Mouse (Mus musculus) E14TG2a.4 (cell line): Measurements from ENCODE around the gene Dok3.

Source experiments
- H3K27me3 ChIP-seq: 2 replicates; pipeline ENCODE4 v1.6.1; 2014; ENCODE audit warnings: low read length, control low read depth; ENCODE audit not compliant: insufficient read depth
- H3K36me3 ChIP-seq: 2 replicates; pipeline ENCODE4 v1.6.1; 2014; ENCODE audit warnings: low read length, control low read depth; ENCODE audit not compliant: insufficient read depth
- H3K4me1 ChIP-seq: replicated peaks from 2 replicates; pipeline ENCODE4 v1.6.1; 2014; ENCODE audit warnings: low read depth, low read length, control low read depth
- H3K4me3 ChIP-seq: replicated peaks from 2 replicates; pipeline ENCODE4 v1.5.1; 2014; ENCODE audit warnings: mild to moderate bottlenecking, low read length
- H3K9me3 ChIP-seq: 2 replicates; pipeline ENCODE4 v1.6.1; 2014; ENCODE audit warnings: low read length, control low read depth
- CTCF ChIP-seq: conservative IDR thresholded peaks from 2 replicates; pipeline ENCODE4 v1.5.1; 2014; ENCODE audit warnings: low read length
- NANOG ChIP-seq: IDR thresholded peaks from 2 replicates; pipeline ENCODE4 v1.6.1; 2014; ENCODE audit warnings: borderline replicate concordance, low read length, mixed read lengths
- POU5F1 ChIP-seq: IDR thresholded peaks from 2 replicates; pipeline ENCODE4 v1.6.1; 2014; ENCODE audit warnings: low read length, borderline replicate concordance

The Dok3 gene

GRCm38 (mm10) chr13:55513828-55514227, 15.3 kb downstream of the Dok3 start:
- Histone ChIP-seq H3K9me3 (no peaks in the 10 kb centered on the region), H3K36me3 (peaks cover 14% of the 10 kb centered on the region), H3K4me1 (peaks cover 50% of the 10 kb centered on the region), H3K27me3 (peaks cover 23% of the 10 kb centered on the region), H3K4me3 (peak overlapping the region; percentile 91)
- TF ChIP-seq POU5F1 (no peak), NANOG (no peak), CTCF (no peak)

GRCm38 (mm10) chr13:55513111-55513748, 15.9 kb downstream of the Dok3 start, which contains the start of gene Pdlim7:
Pdlim7 (minus strand) TSS chr13:55513676.
- Histone ChIP-seq H3K9me3 (no peaks in the 10 kb centered on the region), H3K36me3 (peaks cover 20% of the 10 kb centered on the region), H3K27me3 (peaks cover 23% of the 10 kb centered on the region), H3K4me3 (peak within 1 kb of the TSS; percentile 91), H3K4me1 (peaks cover 56% of the 10 kb centered on the region)
- TF ChIP-seq POU5F1 (no peak), CTCF (peak; percentile 67), NANOG (no peak)

GRCm38 (mm10) chr13:55512379-55513031, 16.6 kb downstream of the Dok3 start:
- peak overlapping the region; percentile 91 for H3K4me3 ChIP-seq
- H3K9me3 ChIP-seq = no peaks in the 10 kb centered on the region
- H3K36me3 ChIP-seq = peaks cover 25% of the 10 kb centered on the region
- peaks cover 62% of the 10 kb centered on the region for H3K4me1 ChIP-seq
- TF ChIP-seq POU5F1 (no peak), CTCF (no peak), NANOG (no peak)
- peaks cover 23% of the 10 kb centered on the region for H3K27me3 ChIP-seq

GRCm38 (mm10) chr13:55511492-55511861, 17.6 kb downstream of the Dok3 start:
- Histone ChIP-seq H3K9me3 (no peaks in the 10 kb centered on the region), H3K4me1 (peaks cover 64% of the 10 kb centered on the region), H3K36me3 (peaks cover 35% of the 10 kb centered on the region), H3K27me3 (peaks cover 23% of the 10 kb centered on the region), H3K4me3 (peak overlapping the region; percentile 91)
- TF ChIP-seq CTCF (no peak), NANOG (no peak), POU5F1 (no peak)

- H3K9me3 ChIP-seq = no peaks in the 10 kb centered on the region
- TF ChIP-seq NANOG = no peak
- no peak for TF ChIP-seq CTCF
- no peak for TF ChIP-seq POU5F1
- H3K27me3 ChIP-seq = peaks cover 23% of the 10 kb centered on the region
- peak overlapping the region; percentile 91 for H3K4me3 ChIP-seq
- peaks cover 69% of the 10 kb centered on the region for H3K4me1 ChIP-seq
- peaks cover 41% of the 10 kb centered on the region for H3K36me3 ChIP-seq
Measured at GRCm38 (mm10) chr13:55510668-55511491, 18.2 kb downstream of the Dok3 start.

- H3K27me3 ChIP-seq = peaks cover 20% of the 10 kb centered on the region
- TF ChIP-seq CTCF (no peak), NANOG (no peak), POU5F1 (no peak)
- peak overlapping the region; percentile 91 for H3K4me3 ChIP-seq
- no peaks in the 10 kb centered on the region for H3K9me3 ChIP-seq
- H3K4me1 ChIP-seq = peaks cover 69% of the 10 kb centered on the region
- H3K36me3 ChIP-seq = peaks cover 47% of the 10 kb centered on the region
Measured at GRCm38 (mm10) chr13:55510332-55510667, 18.8 kb downstream of the Dok3 start.

- peak overlapping the region; percentile 56 for H3K4me3 ChIP-seq
- no peaks in the 10 kb centered on the region for H3K9me3 ChIP-seq
- TF ChIP-seq NANOG = no peak
- no peak for TF ChIP-seq POU5F1
- TF ChIP-seq CTCF = no peak
- peaks cover 3% of the 10 kb centered on the region; the same call in 1 of the 2 replicates for H3K27me3 ChIP-seq
- peaks cover 62% of the 10 kb centered on the region for H3K4me1 ChIP-seq
- peaks cover 65% of the 10 kb centered on the region for H3K36me3 ChIP-seq
Measured at GRCm38 (mm10) chr13:55508531-55508930, 20.6 kb downstream of the Dok3 start.

GRCm38 (mm10) chr13:55507877-55508276, 21.2 kb downstream of the Dok3 start:
- Histone ChIP-seq H3K9me3 (no peaks in the 10 kb centered on the region), H3K4me3 (0 out of 2 replicates have a peak overlapping the region, but pooled peaks have one; percentile 35), H3K27me3 (peaks cover 3% of the 10 kb centered on the region; the same call in 1 of the 2 replicates), H3K4me1 (peaks cover 61% of the 10 kb centered on the region), H3K36me3 (peaks cover 71% of the 10 kb centered on the region)
- TF ChIP-seq POU5F1 (no peak), NANOG (no peak), CTCF (peak; percentile 89)
